Mouse (Mus musculus) monocyte, adult 5-6 weeks (primary cell): ENCODE results near the gene Zfp235. TPM values are rescaled to one million over a fixed set of nuclear protein-coding genes. Genes with fewer than 3 reads are reported as not detected.

ENCODE experiments used
- ATAC-seq: fragments of 153-309, 156-312 bp; replicated peaks from 2 replicates; pipeline ENCODE4 v1.8.0; 2017; ENCODE audit warnings: mild to moderate bottlenecking; ENCODE audit not compliant: low TSS enrichment, insufficient number of reproducible peaks, severe bottlenecking, poor library complexity, low FRiP score
- total RNA-seq: library from RNA; stranded (forward); fragments of 200-1000, 200-491, 200-594 nt; gene quantifications from 3 replicates; pipeline ENCODE4 v1.2.3, GENCODE M21; 2017

Gene Zfp235
- total RNA-seq, 1 experiment from 2014 or later, result 7.6 TPM

DNA sequence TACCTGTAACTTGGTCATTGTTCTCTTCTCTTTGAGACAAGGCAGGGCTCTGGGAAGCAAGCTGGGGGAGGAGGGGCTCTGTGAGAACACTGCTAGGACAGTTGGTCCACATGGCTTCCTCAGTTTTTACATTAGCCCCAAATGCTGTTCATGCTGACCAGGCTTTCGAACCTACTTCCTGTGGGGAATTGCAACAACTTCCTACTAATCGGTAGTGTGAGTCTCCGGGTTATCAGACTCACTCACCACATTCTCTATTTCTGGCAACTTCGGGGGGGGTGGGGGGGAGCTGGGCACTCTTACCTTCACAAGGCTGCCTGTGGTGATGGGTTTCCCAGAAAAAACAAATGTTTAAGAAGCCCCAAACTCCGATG is 55.6 kb downstream of the Zfp235 start:
- no peak for ATAC-seq

DNA sequence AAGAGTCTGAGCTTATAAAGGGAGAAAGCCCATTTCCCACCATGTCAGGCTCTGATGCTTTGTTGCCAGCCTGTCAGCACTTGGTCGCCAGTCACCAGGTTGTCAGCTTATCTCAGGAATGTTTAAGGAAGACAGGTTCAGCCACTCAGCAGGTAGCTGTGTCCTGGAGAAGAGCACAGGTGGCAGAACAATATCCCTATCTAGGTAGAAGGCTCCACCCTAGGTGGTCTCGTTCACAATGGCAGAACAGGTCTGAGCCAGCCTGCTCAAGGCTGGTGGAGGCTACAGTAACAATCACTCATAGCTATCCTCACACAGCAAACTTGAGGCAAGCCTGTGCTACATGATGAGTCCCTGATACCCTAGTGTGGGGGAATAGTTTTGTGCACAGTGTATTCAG is 57.4 kb downstream of the Zfp235 start:
- ATAC-seq, result no peak

Other genes with a start within 250 kb of the Zfp235 start
- not detected in 3 replicates for gene Vmn1r178, start 242.2 kb upstream of the Zfp235 start, total RNA-seq
- gene Vmn1r179, start 207.2 kb upstream of the Zfp235 start, total RNA-seq, result not detected in 3 replicates
- not detected in 3 replicates for gene Vmn1r180, start 183.5 kb upstream of the Zfp235 start, total RNA-seq
- gene Vmn1r181, start 159.6 kb upstream of the Zfp235 start, total RNA-seq, result not detected in 3 replicates
- not detected in 3 replicates for gene V1rd19, start 132.5 kb upstream of the Zfp235 start, total RNA-seq
- gene Vmn1r183, start 80.9 kb upstream of the Zfp235 start, total RNA-seq, result not detected in 3 replicates
- 15.0 to 29.2 TPM (median 15.3 TPM) in 3 replicates for gene Zfp180, start 52.2 kb upstream of the Zfp235 start, total RNA-seq
- 3.6 to 4.1 TPM (median 3.6 TPM) in 3 replicates for gene Zfp112, start 21.9 kb upstream of the Zfp235 start, total RNA-seq
- gene Zfp114, start 40.9 kb downstream of the Zfp235 start, total RNA-seq, result 0.68 TPM in 1 of 3 replicates, not detected in the others
- gene Zfp111, start 77.3 kb downstream of the Zfp235 start, total RNA-seq, result 1.7 to 4.3 TPM (median 2.3 TPM) in 3 replicates
- gene Zfp109, start 103.4 kb downstream of the Zfp235 start, total RNA-seq, result 1.6 to 2.7 TPM (median 1.8 TPM) in 3 replicates
- gene Zfp108, start 120.6 kb downstream of the Zfp235 start, total RNA-seq, result 0.87 to 1.5 TPM in 2 of 3 replicates, not detected in the other
- 1.4 TPM in 1 of 3 replicates, not detected in the others for gene Zfp93, start 136.3 kb downstream of the Zfp235 start, total RNA-seq
- gene Zfp61, start 167.1 kb downstream of the Zfp235 start, total RNA-seq, result 4.6 to 11.1 TPM (median 5.2 TPM) in 3 replicates
- gene Zfp94, start 182.5 kb downstream of the Zfp235 start, total RNA-seq, result 2.4 to 4.6 TPM (median 4.5 TPM) in 3 replicates
- gene Tescl, start 199.8 kb downstream of the Zfp235 start, total RNA-seq, result 2.3 TPM in 1 of 3 replicates, not detected in the others
- gene Lypd5, start 215.0 kb downstream of the Zfp235 start, total RNA-seq, result not detected in 3 replicates
- gene Kcnn4, start 236.1 kb downstream of the Zfp235 start, total RNA-seq, result 10.3 to 11.8 TPM (median 11.5 TPM) in 3 replicates